Mouse (Mus musculus) heart, postnatal 0 days (tissue): Measurements from ENCODE around the gene Hephl1. TPM values are rescaled to one million over a fixed set of nuclear protein-coding genes. Genes with fewer than 3 reads are reported as not detected.
A peak's percentile ranks its signal among the peaks of the same experiment; 100 is the strongest.

Experiments used
- ATAC-seq: fragments of 200-750 bp; cut with Nextera tagmentation; 2 replicates; pipeline ENCODE4 v1.8.0; 2017; ENCODE audit warnings: low read depth, moderate number of reproducible peaks, moderate library complexity; ENCODE audit not compliant: insufficient read depth
- DNase-seq: peaks from one replicate; pipeline ENCODE4 v3.0.0-alpha.2; 2016; ENCODE audit warnings: low spot score
- H3K27ac ChIP-seq: fragments of 300-500 bp; sonication (generic); 2 replicates; pipeline ENCODE4 v1.5.1; 2014; ENCODE audit warnings: low read depth, mild to moderate bottlenecking
- H3K27me3 ChIP-seq: fragments of 300-500 bp; sonication (generic); 2 replicates; pipeline ENCODE4 v1.6.1; 2014; ENCODE audit warnings: low read length, mixed read lengths; ENCODE audit not compliant: control insufficient read depth, insufficient read depth
- H3K36me3 ChIP-seq: fragments of 300-500 bp; sonication (generic); replicated peaks from 2 replicates; pipeline ENCODE4 v1.6.1; 2014; ENCODE audit warnings: low read length, mixed read lengths; ENCODE audit not compliant: control insufficient read depth, insufficient read depth
- H3K4me1 ChIP-seq: fragments of 300-500 bp; sonication (generic); 2 replicates; pipeline ENCODE4 v1.6.1; 2014; ENCODE audit warnings: antibody characterized with exemption; ENCODE audit not compliant: control insufficient read depth, insufficient read depth
- H3K4me2 ChIP-seq: fragments of 300-500 bp; sonication (generic); 2 replicates; pipeline ENCODE4 v1.6.1; 2014; ENCODE audit warnings: low read depth, mild to moderate bottlenecking, low read length, moderate library complexity
- H3K4me3 ChIP-seq: fragments of 300-500 bp; sonication (generic); 2 replicates; pipeline ENCODE4 v1.5.1; 2014; ENCODE audit warnings: low read depth, low read length
- H3K9ac ChIP-seq: fragments of 300-500 bp; sonication (generic); replicated peaks from 2 replicates; pipeline ENCODE4 v1.6.1; 2014; ENCODE audit warnings: low read depth, low read length, mixed read lengths
- H3K9me3 ChIP-seq: fragments of 300-500 bp; sonication (generic); replicated peaks from 2 replicates; pipeline ENCODE4 v1.6.1; 2016; ENCODE audit warnings: low read length; ENCODE audit not compliant: control insufficient read depth
- CTCF ChIP-seq: IDR thresholded peaks from 2 replicates; pipeline ENCODE4 v1.5.1; 2016; ENCODE audit warnings: antibody characterized with exemption, control low read depth, low read depth
- EP300 ChIP-seq: IDR thresholded peaks from 2 replicates; pipeline ENCODE4 v1.6.1; 2016; ENCODE audit warnings: antibody characterized with exemption, low read depth
- WGBS: fragments of 180-500 bp; shearing (Covaris S2); extraction: QIAGEN DNeasy Blood & Tissue Kit; methylation state at CpG from one replicate; pipeline ENCODE4 v1.1.7; 2014; 5-methylcytosine and 5-hydroxymethylcytosine counted together
- polyA plus RNA-seq: library from polyadenylated mRNA; unstranded; fragments of >200 nt; fragmentation: Nextera tagmentation; extraction: Ambion mirVana; gene quantifications from 2 replicates; pipeline ENCODE4 v1.2.1, GENCODE M21; 2015
- total RNA-seq: library from RNA; depleted of rRNA; stranded (reverse); fragments of >200 nt; gene quantifications from 2 replicates; pipeline ENCODE4 v1.2.3, GENCODE M21; 2014; ENCODE audit warnings: low replicate concordance

The Hephl1 gene
- total and polyA plus RNA-seq, 2 experiments from 2014 or later, result 0.03 TPM; not detected in 1

- DNase-seq, result no peak
- Histone ChIP-seq H3K36me3 (no peaks in the 10 kb centered on the region), H3K4me1 (no peaks in the 10 kb centered on the region), H3K27ac (no peak overlapping the region), H3K4me2 (no peak overlapping the region), H3K9me3 (no peaks in the 10 kb centered on the region), H3K27me3 (no peaks in the 10 kb centered on the region), H3K4me3 (no peak overlapping the region), H3K9ac (no peak overlapping the region)
- TF ChIP-seq EP300, result no peak
- TF ChIP-seq CTCF, result no peak
- 66% methylated on average over 3 of the region's 3 CpGs for WGBS
- ATAC-seq, result no peak
Measured at GRCm38 (mm10) chr9:15037704-15038103, 74.2 kb downstream of the Hephl1 start.

- no peaks in the 10 kb centered on the region for H3K27me3 ChIP-seq
- no peak for ATAC-seq
Measured at GRCm38 (mm10) chr9:15037237-15037636, 74.7 kb downstream of the Hephl1 start.

GRCm38 (mm10) chr9:15036807-15037206 lies 75.1 kb downstream of the Hephl1 start:
- Histone ChIP-seq H3K27ac (no peak overlapping the region), H3K4me2 (no peak overlapping the region), H3K4me3 (no peak overlapping the region), H3K36me3 (no peaks in the 10 kb centered on the region), H3K9me3 (no peaks in the 10 kb centered on the region), H3K9ac (no peak overlapping the region), H3K4me1 (no peaks in the 10 kb centered on the region), H3K27me3 (no peaks in the 10 kb centered on the region)
- DNase-seq (no peak), ATAC-seq (no peak)
- TF ChIP-seq EP300 (no peak), CTCF (no peak)
- WGBS, result 65% methylated on average over 4 of the region's 4 CpGs

More at GRCm38 (mm10) chr9:15037237-15037636, 74.7 kb downstream of the Hephl1 start:
- H3K4me2 ChIP-seq, result no peak overlapping the region
- H3K9ac ChIP-seq, result no peak overlapping the region
- no peak for TF ChIP-seq EP300
- TF ChIP-seq CTCF, result no peak
- H3K4me1 ChIP-seq, result no peaks in the 10 kb centered on the region
- no peak overlapping the region for H3K4me3 ChIP-seq
- no peak overlapping the region for H3K27ac ChIP-seq
- H3K36me3 ChIP-seq, result no peaks in the 10 kb centered on the region
- no peaks in the 10 kb centered on the region for H3K9me3 ChIP-seq
- no peak for DNase-seq

- WGBS, result 88% methylated on average over 2 of the region's 2 CpGs
- H3K4me1 ChIP-seq, result no peaks in the 10 kb centered on the region
- H3K9me3 ChIP-seq, result no peaks in the 10 kb centered on the region
- H3K36me3 ChIP-seq, result no peaks in the 10 kb centered on the region
- no peak overlapping the region for H3K9ac ChIP-seq
- DNase-seq (no peak), ATAC-seq (no peak)
- H3K4me3 ChIP-seq, result no peak overlapping the region
- TF ChIP-seq EP300 (no peak), CTCF (no peak)
- no peaks in the 10 kb centered on the region for H3K27me3 ChIP-seq
- no peak overlapping the region for H3K27ac ChIP-seq
- H3K4me2 ChIP-seq, result no peak overlapping the region
Measured at GRCm38 (mm10) chr9:15036405-15036804, 75.5 kb downstream of the Hephl1 start.

- H3K4me2 ChIP-seq, result no peak overlapping the region
- H3K4me3 ChIP-seq, result no peak overlapping the region
- H3K9me3 ChIP-seq, result no peaks in the 10 kb centered on the region
- DNase-seq, result no peak
- 91% methylated on average over 7 of the region's 7 CpGs for WGBS
- no peaks in the 10 kb centered on the region for H3K27me3 ChIP-seq
- ATAC-seq, result no peak
- no peak overlapping the region for H3K27ac ChIP-seq
- no peak overlapping the region for H3K9ac ChIP-seq
- H3K36me3 ChIP-seq, result no peaks in the 10 kb centered on the region
- no peaks in the 10 kb centered on the region for H3K4me1 ChIP-seq
- TF ChIP-seq CTCF (no peak), EP300 (no peak)
Measured at GRCm38 (mm10) chr9:15035979-15036378, 75.9 kb downstream of the Hephl1 start.

GRCm38 (mm10) chr9:15034546-15035273 lies 77.2 kb downstream of the Hephl1 start:
- TF ChIP-seq CTCF (no peak), EP300 (no peak)
- no peak for DNase-seq
- H3K36me3 ChIP-seq, result no peaks in the 10 kb centered on the region
- H3K4me1 ChIP-seq, result no peaks in the 10 kb centered on the region
- 59% methylated on average over 7 of the region's 7 CpGs for WGBS
- H3K27me3 ChIP-seq, result no peaks in the 10 kb centered on the region
- H3K4me2 ChIP-seq, result no peak overlapping the region
- peak; percentile 21; the same call in 1 of the 2 replicates for ATAC-seq
- no peak overlapping the region for H3K4me3 ChIP-seq
- no peak overlapping the region for H3K27ac ChIP-seq
- no peaks in the 10 kb centered on the region for H3K9me3 ChIP-seq
- no peak overlapping the region for H3K9ac ChIP-seq
